Mouse (Mus musculus): Measurements from ENCODE around the gene Gcnt2. TPM values are rescaled to one million over a fixed set of nuclear protein-coding genes. Genes with fewer than 3 reads are reported as not detected.
"Not testable (repeated sequence)": the region's sequence is repeated elsewhere in the genome, so short reads cannot be mapped to it uniquely, and the experiment has no call there.

The Gcnt2 gene
- total RNA-seq, 2 experiments from 2014 or later = 17.5 to 18.3 TPM

DNA sequence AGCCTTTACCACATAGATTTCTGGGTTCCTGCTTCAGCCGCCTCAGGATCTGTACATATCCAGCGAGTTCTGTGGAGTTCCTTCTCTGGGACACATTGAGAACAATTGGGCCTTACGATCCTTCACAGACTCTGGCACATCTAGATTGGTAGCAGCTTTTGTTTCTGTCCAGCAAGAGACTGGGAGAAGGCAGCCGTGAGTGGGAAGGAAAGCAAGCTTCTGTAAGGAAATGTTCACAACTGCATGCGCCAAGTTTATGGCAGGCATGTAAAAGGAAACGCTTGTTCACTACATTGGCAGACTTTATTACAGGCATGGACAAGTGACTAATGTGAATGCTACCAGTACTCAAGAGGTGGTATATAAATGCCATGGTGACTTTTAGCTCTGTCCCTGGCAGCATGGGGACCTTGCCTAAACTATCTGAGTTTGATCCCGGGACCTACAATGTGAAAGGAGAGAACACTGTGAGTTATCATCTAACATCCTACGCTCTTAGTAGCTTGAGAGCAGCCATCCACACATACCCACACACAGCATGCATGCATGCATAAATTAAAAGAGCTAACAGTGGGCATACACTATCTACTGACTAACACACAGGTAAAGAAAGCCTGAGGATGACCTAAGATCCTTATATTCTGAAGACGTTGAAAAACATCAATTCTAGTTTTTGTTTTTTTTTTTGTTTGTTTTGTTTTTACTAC is 68.8 kb downstream of the Gcnt2 start:
- peak; percentile 32 to 43 for DNase-seq (ENCODE audit: low spot score in 2 of 2)
- intact Hi-C loops (cut with DNase I) = no loop called here

DNA sequence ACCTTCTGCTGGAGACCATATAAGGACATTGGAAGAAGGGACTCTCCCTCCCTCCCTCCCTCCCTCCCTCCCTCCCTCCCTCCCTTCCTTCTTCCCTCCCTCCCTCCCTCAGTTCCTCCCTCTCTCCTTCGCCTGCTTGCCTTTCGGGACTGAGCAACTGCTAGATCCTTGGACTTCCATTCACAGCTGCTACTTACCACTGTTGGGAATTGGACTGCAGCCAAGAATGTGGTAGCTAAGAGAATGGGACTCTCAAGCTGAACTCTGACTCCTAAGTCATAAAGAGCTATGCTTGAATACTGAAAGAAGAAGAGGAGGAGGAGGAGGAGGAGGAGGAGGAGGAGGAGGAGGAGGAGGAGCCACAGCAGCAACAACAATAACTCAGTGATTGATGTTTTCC is 72.3 kb downstream of the Gcnt2 start:
- intact Hi-C loops (cut with DNase I); DNase-seq (ENCODE audit: low spot score in 2 of 2): not testable (repeated sequence)

DNA sequence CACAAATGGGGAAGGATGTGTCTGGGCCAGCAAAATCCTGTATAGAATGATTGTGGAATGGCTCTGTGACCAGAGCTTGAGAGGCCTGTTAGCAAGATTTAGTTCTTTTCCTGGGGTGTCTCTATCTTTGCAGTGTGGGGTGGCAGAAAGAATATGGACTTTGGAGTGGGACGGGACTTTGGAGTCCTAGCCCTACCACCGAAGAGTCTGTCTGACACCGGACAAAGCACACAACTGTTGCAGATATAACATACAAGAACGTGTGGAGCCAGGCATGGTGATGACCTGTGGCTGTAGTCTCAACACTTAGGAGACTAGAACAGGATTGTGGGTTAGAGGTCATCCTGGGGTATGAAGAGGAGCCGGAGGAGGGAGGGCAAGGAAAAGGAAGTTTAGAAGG is 73.0 kb downstream of the Gcnt2 start:
- no peak for DNase-seq (ENCODE audit: low spot score in 2 of 2)
- intact Hi-C loops (cut with DNase I) = no loop called here

DNA sequence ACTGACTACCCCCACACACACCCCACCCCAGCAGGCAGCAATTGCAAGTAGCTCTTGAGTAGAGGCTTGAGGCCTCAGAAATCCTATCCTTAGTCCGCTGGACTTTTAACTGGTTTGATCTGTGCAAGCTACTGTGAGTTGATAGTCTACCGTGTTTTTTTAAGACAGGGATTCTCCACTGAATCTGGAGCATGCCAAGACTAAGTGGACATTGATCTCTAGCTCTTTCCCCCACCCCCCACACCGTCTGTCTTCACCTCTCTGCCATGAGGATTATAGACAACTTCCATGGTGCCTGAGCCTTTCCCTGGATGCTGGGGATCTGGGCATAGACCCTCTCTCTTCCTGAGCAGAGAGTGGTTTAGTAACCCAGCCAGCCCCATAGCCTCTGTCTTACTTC is 74.8 kb downstream of the Gcnt2 start:
- intact Hi-C loops (cut with DNase I) = no loop called here
- no peak for DNase-seq (ENCODE audit: low spot score in 2 of 2)

DNA sequence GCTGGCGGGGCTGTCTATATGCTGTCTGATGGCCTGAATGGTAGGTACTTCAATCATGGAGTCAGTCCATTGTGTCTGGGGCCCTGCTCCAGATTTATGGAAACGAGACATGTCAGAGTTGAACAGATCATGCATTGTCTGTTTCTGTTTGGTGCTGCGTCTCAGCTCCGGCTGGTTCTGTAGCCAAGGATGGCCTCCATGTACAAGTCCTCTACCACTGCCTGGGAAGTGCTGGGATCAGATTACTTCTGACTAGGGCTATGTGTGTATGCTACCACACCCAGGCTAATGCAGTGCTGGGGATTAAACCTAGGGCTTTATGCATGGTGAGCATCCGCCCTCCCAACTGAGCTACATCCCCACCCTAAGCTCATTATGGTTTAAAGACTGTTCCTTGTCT is 78.0 kb downstream of the Gcnt2 start:
- DNase-seq (ENCODE audit: low spot score in 2 of 2) = no peak
- intact Hi-C loops (cut with DNase I) = no loop called here

DNA sequence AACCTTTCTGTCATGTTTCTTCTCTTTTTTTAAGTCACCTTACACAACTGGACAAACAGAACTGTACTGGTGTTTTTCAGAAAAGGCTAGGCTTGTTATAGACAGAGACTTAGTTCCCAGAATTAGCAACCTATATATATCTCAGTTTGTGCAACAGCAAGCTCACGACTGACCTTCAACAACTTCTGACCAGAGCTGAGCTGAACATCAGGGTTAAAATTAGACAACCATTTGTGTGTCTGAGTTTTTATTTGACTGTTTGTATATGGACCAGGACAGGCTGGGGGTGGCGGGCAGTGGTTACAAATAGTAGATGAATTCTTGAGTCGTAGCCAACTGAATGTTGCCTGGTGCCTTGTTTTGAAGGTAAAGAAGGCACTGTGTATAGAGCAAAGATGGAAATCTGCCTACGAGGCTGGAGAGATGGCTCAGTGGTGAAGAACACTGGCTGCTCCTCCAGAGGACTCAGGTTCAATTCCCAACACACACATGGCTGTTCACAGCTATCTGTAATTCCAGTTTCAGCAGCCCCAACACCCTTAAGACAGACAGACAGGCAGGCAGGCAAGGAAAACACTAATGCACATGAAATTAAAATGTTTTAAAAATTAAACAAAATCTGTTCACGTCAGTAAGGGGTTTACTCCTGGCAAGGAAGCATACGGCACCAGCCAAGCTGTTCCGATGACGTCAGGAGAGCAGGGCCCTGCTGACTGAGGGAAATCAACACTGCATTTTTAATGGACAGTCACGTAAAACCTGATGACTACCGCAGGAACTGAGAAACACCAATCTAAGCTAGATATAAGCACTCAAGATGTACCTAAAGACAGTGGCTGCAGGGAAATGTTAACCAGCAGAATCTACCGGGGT is 79.2 kb downstream of the Gcnt2 start:
- no peak for DNase-seq (ENCODE audit: low spot score in 2 of 2)
- intact Hi-C loops (cut with DNase I) = no loop called here

DNA sequence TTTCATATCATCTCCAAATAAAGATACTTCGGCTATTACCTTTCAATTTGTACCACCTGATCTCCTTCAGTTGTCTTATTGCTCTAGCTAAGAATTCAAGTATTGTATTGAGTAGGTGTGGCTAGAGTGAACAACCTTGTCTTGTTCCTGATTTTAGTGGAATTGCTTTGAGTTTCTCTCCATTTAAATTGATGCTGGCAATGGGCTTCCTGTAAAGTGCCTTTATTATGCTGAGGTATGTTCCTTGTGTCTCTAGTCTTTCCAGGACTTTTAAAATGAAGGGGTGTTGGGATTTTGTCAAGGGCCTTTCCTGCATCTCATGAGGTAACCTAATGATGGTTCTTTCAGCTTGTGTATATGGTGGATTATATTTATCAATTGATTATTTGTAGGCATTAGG is 83.5 kb downstream of the Gcnt2 start:
- DNase-seq (ENCODE audit: low spot score in 2 of 2) = no peak
- intact Hi-C loops (cut with DNase I) = no loop called here

DNA sequence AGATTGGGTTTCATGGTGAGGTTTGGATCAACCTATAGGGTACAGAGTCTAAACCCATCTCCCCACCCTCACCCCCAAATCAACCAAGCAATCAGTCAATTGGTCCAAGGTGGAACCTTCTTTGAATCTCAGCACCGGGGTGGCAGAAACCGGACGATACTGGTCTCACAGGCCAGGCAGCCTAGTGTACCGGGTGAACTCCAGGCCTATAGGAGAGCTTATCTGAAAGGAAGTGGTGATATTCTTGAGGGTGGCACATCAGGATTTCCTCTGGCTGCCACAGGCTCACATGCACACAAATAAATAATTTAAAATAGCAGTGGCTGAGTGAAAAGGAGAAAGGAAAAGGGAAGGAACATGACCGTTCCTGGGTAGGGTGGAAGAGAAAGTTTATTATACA is 84.4 kb downstream of the Gcnt2 start:
- DNase-seq (ENCODE audit: low spot score in 2 of 2) = no peak
- intact Hi-C loops (cut with DNase I) = no loop called here

DNA sequence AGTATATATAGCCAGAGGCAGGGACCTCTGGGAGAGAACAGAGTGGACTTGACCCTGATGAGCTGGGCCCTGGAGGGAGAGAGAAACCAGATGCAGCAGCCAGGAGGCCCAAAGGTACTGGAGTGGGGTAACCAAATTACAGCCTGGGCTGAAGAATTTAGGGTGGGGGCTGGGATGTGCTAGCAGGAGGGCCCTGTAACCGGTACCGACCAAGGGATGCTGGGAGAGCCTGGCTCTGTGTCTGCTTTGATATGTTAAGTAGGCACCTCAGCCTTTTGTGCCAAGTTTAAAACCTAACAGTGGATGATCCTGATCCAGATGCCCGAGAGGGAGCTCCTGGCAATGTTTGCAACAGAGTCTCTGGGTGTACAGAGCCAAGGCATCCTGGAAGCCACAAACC is 84.8 kb downstream of the Gcnt2 start:
- intact Hi-C loops (cut with DNase I) = no loop called here
- no peak for DNase-seq (ENCODE audit: low spot score in 2 of 2)

DNA sequence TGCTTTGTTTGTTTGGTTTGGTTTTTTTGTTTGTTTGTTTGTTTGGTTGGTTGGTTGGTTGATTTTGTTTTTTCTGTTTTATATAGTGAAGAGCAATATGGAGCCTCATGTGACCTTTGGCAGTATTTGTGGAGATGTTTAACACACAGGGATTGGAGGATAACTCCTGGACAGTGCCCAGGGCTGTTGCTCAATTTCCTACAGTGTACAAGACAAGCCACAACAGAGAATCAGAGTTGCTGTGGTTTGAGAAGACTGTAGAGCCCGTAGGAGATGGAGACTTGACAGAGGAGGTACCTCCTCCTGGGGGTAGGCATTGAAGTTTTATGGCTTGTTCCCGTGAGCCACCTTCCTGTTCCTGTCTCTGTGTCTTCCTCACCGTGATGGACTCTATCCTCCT is 87.0 kb downstream of the Gcnt2 start:
- no peak for DNase-seq (ENCODE audit: low spot score in 2 of 2)
- intact Hi-C loops (cut with DNase I) = no loop called here

DNA sequence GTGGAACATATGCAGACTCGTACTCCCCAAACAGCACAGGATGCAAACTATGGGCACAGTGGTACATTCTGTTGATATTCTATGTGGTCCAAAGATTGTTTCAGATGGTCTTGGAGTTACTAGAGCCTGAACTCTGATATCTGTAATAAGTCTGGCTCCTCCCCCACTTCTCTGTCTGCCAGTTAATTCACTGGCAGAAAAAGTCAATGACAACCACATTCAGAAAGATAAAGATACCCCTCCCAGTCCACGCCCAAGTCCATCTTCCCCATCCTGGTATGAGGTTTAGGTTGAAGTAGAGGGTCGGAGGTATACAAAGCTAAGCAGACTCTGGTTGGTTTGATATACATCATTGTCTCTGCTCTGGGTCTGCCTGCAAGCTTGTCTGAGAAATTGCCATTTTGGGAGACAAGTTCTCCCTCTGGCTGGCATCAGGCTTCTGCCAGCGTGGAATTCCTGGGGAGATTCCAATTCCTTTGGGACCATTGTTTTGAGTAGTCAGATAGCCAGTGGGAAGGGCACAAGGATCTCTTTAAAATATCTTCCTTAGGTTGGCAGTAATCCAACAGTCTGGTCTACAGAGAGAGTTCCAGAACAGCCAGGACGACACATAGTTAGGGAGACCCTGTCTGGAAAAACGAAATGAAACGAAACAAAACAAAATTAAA is 88.1 kb downstream of the Gcnt2 start:
- no peak for DNase-seq (ENCODE audit: low spot score in 2 of 2)
- intact Hi-C loops (cut with DNase I) = no loop called here

DNA sequence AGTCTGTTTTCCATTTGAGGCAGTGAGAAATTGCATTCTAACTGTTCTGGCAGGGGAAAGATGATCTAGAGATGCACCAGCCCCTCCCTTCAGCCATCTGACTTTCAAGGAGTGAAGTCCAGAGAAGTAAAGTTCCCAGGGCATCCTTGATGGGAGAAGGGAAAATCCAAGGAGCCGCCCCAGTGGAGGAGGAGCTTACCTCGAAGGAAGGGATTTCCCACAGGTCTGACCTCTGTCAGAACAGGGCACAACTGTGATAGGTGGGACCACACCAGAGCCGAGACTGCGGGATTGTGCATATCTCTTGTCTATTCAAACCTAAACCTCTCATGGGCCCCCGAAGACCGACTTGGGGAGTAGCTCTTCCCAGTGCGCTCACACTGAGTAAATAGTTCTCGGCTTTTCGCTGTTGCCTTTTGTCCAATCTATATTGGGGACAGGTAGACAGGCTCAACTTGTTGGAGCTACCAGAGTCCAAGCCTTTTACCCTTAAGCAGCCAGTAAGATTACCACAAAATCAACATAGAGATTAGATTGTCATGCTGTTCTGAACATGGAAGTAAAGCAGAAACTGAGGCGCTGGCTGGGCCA is 91.9 kb downstream of the Gcnt2 start:
- DNase-seq (ENCODE audit: low spot score in 2 of 2) = no peak
- intact Hi-C loops (cut with DNase I) = no loop called here

DNA sequence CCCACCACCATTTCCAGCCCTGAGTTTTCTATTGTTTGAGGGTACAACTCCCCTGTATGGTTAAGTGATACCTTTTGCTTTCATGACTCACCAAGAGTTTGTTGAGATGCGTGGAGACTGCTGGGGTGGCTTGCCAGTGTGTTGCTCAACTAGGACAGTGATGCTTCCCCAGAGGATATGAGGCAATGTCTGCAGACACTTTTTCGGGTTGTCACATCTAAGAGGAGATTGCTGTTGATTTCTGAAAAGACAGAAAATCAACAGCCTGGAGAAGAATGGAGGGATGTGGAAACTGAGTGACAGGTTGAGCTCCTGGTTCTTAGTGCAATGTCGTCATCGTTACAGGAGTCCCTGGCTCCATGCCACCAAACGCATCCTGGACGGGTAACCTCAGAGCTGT is 93.7 kb downstream of the Gcnt2 start:
- DNase-seq (ENCODE audit: low spot score in 2 of 2) = no peak
- intact Hi-C loops (cut with DNase I) = no loop called here

DNA sequence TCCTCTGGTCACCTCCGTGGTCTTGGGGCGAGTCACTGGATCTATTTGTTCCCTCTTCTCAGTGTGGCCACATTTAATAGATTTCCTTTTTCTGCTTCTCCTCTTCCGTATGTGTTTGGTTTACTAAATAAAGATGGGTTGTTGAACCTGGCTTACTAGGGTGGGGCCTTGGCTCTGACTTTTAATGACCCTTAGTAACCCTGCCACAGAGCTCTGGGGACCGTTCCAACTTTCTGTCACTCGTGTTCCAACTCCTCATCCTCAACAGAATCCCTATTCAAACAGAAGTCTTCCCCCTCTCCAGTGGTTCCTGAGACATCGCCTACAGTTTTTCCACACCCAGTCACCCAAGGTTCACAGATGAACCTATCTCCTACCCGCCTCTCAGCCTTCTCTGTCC is 96.2 kb downstream of the Gcnt2 start:
- DNase-seq (ENCODE audit: low spot score in 2 of 2) = no peak
- intact Hi-C loops (cut with DNase I) = no loop called here

DNA sequence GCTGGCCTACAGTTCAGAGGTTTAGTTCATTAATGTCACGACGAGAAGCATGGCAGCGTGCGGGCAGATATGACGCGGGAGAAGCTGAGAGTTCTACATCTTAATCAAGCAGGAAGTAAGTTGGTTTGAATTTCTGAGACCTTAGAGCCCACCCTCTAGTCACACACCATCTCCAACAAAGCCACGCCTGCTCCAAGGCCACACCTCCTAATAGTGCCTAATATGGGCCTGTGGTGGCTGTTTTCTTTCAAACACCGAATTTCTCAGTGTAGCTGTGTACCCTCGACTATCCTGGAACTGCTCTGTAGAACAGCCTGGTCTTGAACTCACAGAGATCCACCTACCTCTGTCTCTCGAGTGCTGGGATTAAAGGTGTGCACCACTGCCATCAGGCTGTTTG is 108.1 kb downstream of the Gcnt2 start:
- DNase-seq (ENCODE audit: low spot score in 2 of 2) = no peak
- intact Hi-C loops (cut with DNase I) = no loop called here

DNA sequence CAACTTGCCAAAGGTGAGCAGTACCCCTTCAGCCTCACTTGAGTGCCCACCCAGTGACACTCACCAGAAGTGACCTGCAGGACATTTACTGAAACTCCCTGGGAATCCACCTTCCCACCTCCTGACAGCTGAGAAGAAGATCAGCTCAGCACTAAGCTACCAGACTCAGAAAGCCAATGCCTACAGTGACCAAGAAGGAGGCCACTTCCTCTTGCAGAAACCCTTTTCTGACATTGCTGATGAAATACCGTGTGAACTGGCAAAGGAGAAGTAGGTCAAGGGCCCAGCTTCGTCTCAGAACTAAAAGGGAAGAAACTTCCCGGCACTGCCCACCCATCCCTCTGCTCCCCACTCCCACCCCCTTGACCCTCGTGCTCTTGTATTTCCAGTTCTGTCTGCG is 109.0 kb downstream of the Gcnt2 start:
- no peak for DNase-seq (ENCODE audit: low spot score in 2 of 2)
- intact Hi-C loops (cut with DNase I) = no loop called here

DNA sequence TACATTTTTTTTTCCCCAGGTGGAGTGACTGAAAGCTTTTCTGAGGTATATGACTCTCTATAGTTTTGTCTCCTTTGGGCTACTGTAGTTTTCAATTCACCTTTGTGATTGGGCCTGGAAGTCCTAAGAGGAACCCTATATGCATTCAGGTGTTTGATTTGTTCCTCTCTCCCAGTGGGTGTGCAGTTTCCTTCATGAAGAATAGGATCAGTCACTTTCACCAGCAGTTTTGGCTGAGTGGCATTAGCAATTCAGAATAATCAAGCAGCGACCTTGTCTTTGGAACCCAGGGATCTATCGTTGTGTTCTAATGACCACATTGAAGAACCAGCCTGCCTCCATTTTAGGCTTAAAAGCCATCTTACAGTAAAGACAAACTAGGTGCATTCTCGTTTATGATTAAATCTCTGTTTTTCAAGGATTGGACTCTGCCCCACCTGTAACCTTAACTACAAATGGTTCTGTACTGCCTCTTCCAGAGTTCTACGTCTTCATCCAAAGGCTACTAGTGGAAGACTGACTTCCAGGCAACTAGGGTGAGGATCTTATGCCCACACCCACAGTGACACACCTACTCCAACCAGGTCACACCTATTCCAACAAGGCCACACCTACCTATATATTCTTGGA is 110.3 kb downstream of the Gcnt2 start:
- intact Hi-C loops (cut with DNase I) = no loop called here
- DNase-seq (ENCODE audit: low spot score in 2 of 2) = no peak

DNA sequence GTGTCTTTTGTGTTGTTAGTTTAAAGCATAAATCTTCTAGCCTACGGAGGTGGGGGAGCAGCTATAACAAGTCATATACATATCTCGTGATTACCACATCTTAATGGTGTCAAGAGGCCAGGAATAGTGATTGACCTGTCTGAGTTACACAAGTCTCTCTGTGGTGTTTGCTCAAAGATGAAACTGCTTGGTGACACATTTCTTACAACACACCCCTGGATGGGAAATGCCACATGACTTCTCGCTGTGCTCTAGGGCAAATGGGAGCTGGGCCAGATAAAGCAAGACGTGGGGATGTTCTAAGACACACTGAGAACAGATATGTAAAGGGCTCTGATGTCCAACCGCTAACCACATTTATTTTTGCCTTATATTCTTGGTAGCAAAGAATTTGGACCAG is 111.7 kb downstream of the Gcnt2 start:
- DNase-seq (ENCODE audit: low spot score in 2 of 2) = no peak
- intact Hi-C loops (cut with DNase I) = no loop called here

DNA sequence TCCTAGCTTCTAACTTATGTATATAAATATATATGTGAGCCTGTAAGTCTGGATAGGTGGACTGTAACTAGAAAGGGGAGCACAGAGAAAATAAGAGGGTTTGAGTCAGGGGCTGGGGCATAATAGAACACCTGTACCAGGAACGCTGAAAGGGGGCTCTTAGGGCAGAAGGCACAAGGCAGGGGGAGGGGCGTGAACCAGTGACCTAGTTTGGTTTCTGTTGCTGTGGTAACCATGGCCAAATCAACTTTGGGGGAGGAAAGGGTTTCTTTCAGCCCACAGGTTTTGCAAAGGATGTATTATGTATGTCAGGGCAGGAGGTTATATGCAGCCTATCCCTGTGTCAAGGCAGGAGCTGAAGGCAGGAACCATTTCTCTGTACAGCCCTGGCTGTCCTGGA is 112.3 kb downstream of the Gcnt2 start:
- intact Hi-C loops (cut with DNase I) = no loop called here
- DNase-seq (ENCODE audit: low spot score in 2 of 2) = no peak

DNA sequence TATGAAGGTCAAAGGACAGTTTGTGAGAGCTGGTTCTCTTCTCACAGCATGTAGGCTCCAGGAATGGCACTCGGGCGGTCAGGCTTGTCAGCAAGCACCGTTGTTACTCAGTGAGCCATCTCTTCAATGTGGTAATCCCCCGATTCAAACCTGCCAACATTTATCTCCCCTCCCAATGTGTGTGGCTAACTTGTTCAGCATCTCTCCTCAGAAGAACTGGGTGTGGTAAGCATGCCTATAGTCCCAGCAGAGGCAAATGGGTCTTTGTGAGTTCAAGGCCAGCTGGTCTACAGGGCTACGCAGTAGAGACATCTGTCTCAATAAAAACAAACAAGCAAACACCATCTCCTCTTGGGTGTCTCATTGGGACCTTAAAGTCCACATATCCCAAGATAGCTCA is 113.4 kb downstream of the Gcnt2 start:
- DNase-seq (ENCODE audit: low spot score in 2 of 2) = no peak
- intact Hi-C loops (cut with DNase I) = no loop called here
